Mouse (Mus musculus) kidney, postnatal 0 days (tissue): ENCODE measurements at regions not wholly inside any gene's neighbourhood (a gene's known extent, or its start where the extent isn't known, plus 50 kb on each side); places are given as distances from the start of the nearest gene placed in this dataset.
A peak's percentile ranks its signal among the peaks of the same experiment; 100 is the strongest.

Experiments
- ATAC-seq: fragments of 200-750 bp; cut with Nextera tagmentation; replicated peaks from 2 replicates; pipeline ENCODE4 v1.8.0; 2017; ENCODE audit warnings: low read depth, moderate number of reproducible peaks, moderate TSS enrichment, moderate library complexity; ENCODE audit not compliant: low FRiP score
- DNase-seq: peaks from one replicate; pipeline ENCODE4 v3.0.0-alpha.2; 2016; ENCODE audit warnings: low spot score
- H3K27ac ChIP-seq: fragments of 300-500 bp; sonication (generic); 2 replicates; pipeline ENCODE4 v1.5.1; 2014; ENCODE audit warnings: mild to moderate bottlenecking
- H3K27me3 ChIP-seq: fragments of 300-500 bp; sonication (generic); 2 replicates; pipeline ENCODE4 v1.6.1; 2014; ENCODE audit warnings: low read length, mixed read lengths; ENCODE audit not compliant: insufficient read depth
- H3K36me3 ChIP-seq: fragments of 300-500 bp; sonication (generic); 2 replicates; pipeline ENCODE4 v1.6.1; 2014; ENCODE audit warnings: low read length, mixed read lengths; ENCODE audit not compliant: insufficient read depth
- H3K4me1 ChIP-seq: fragments of 300-500 bp; sonication (generic); replicated peaks from 2 replicates; pipeline ENCODE4 v1.6.1; 2014; ENCODE audit warnings: antibody characterized with exemption, low read length, mixed read lengths; ENCODE audit not compliant: insufficient read depth
- H3K4me2 ChIP-seq: fragments of 300-500 bp; sonication (generic); 2 replicates; pipeline ENCODE4 v1.6.1; 2014; ENCODE audit warnings: mild to moderate bottlenecking, low read length, moderate library complexity, mixed read lengths
- H3K4me3 ChIP-seq: fragments of 300-500 bp; sonication (generic); replicated peaks from 2 replicates; pipeline ENCODE4 v1.5.1; 2014; ENCODE audit warnings: low read depth, low read length
- H3K9ac ChIP-seq: fragments of 300-500 bp; sonication (generic); 2 replicates; pipeline ENCODE4 v1.6.1; 2014; ENCODE audit warnings: low read depth, low read length
- H3K9me3 ChIP-seq: fragments of 300-500 bp; sonication (generic); replicated peaks from 2 replicates; pipeline ENCODE4 v1.6.1; 2016; ENCODE audit warnings: low read length, inconsistent platforms, mixed read lengths
- CTCF ChIP-seq: IDR thresholded peaks from 2 replicates; pipeline ENCODE4 v1.5.1; 2016; ENCODE audit warnings: antibody characterized with exemption, low read depth, mild to moderate bottlenecking, moderate library complexity
- WGBS: fragments of 180-500 bp; shearing (Covaris S2); extraction: QIAGEN DNeasy Blood & Tissue Kit; methylation state at CpG from one replicate; pipeline ENCODE4 v1.1.7; 2014; 5-methylcytosine and 5-hydroxymethylcytosine counted together

- Histone ChIP-seq H3K4me1 (no peaks in the 10 kb centered on the region), H3K9me3 (no peaks in the 10 kb centered on the region), H3K27me3 (no peaks in the 10 kb centered on the region), H3K4me2 (no peak overlapping the region), H3K4me3 (no peak overlapping the region), H3K36me3 (no peaks in the 10 kb centered on the region), H3K27ac (no peak overlapping the region), H3K9ac (no peak overlapping the region)
- TF ChIP-seq CTCF: no peak
- DNase-seq (no peak), ATAC-seq (no peak)
- WGBS: 63% methylated on average over 22 of the region's 22 CpGs
Measured at GRCm38 (mm10) chr10:111654364-111655226, 148.5 kb downstream of the Phlda1 start.

- DNase-seq (peak; percentile 29), ATAC-seq (no peak)
- Histone ChIP-seq H3K4me3 (no peak overlapping the region), H3K27me3 (no peaks in the 10 kb centered on the region), H3K4me1 (no peaks in the 10 kb centered on the region), H3K9me3 (no peaks in the 10 kb centered on the region), H3K9ac (no peak overlapping the region), H3K36me3 (no peaks in the 10 kb centered on the region), H3K27ac (no peak overlapping the region), H3K4me2 (peak overlapping the region; percentile 41)
- TF ChIP-seq CTCF: no peak
- 25% methylated on average over 9 of the region's 9 CpGs for WGBS
Measured at GRCm38 (mm10) chr10:111658828-111659227, 152.7 kb downstream of the Phlda1 start.

GRCm38 (mm10) chr10:111662665-111663064 is 156.6 kb downstream of the Phlda1 start:
- H3K36me3 ChIP-seq: no peaks in the 10 kb centered on the region

DNA sequence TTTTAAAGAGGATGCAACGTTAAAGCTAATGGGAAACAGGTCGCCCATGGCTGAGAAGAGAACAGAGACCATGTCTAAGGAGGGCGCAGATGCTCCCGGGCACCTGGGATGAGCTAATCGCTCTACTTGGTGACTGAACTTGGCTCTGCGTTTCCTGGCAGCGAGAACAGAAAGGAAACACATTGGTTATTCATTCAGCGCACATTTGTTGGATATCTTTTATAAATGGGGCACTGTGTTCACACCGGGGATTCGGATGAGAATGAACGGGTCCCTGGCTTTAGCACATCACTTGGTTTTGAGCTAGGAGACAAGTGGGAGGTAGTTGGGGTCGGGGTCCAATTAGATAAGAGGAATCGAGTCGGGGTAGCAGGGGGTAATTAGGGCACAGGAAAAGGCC is 159.7 kb downstream of the Phlda1 start:
- H3K9me3 ChIP-seq: no peaks in the 10 kb centered on the region
- 88% methylated on average over 14 of the region's 14 CpGs for WGBS
- no peak for ATAC-seq
- no peak overlapping the region for H3K4me2 ChIP-seq
- H3K27ac ChIP-seq: no peak overlapping the region
- no peaks in the 10 kb centered on the region; the same call in 1 of the 2 replicates for H3K4me1 ChIP-seq
- no peak overlapping the region for H3K9ac ChIP-seq
- no peaks in the 10 kb centered on the region for H3K36me3 ChIP-seq
- H3K27me3 ChIP-seq: no peaks in the 10 kb centered on the region
- no peak overlapping the region for H3K4me3 ChIP-seq
- no peak for DNase-seq
- TF ChIP-seq CTCF: no peak

More at GRCm38 (mm10) chr10:111662665-111663064, 156.6 kb downstream of the Phlda1 start:
- H3K4me2 ChIP-seq: no peak overlapping the region
- H3K4me3 ChIP-seq: no peak overlapping the region
- WGBS: 82% methylated on average over 1 of the region's 1 CpGs
- H3K27me3 ChIP-seq: no peaks in the 10 kb centered on the region
- TF ChIP-seq CTCF: no peak
- DNase-seq (no peak), ATAC-seq (no peak)
- H3K9ac ChIP-seq: no peak overlapping the region
- H3K27ac ChIP-seq: no peak overlapping the region
- H3K4me1 ChIP-seq: no peaks in the 10 kb centered on the region
- no peaks in the 10 kb centered on the region for H3K9me3 ChIP-seq

- Histone ChIP-seq H3K27ac (no peak overlapping the region), H3K4me2 (no peak overlapping the region), H3K9me3 (no peaks in the 10 kb centered on the region), H3K27me3 (no peaks in the 10 kb centered on the region), H3K9ac (no peak overlapping the region), H3K36me3 (no peaks in the 10 kb centered on the region), H3K4me1 (no peaks in the 10 kb centered on the region; the same call in 1 of the 2 replicates), H3K4me3 (no peak overlapping the region)
- no peak for TF ChIP-seq CTCF
- ATAC-seq (no peak), DNase-seq (no peak)
- 51% methylated on average over 13 of the region's 13 CpGs for WGBS
Measured at GRCm38 (mm10) chr10:111666963-111667362, 160.9 kb downstream of the Phlda1 start.

- no peaks in the 10 kb centered on the region for H3K9me3 ChIP-seq
- H3K27me3 ChIP-seq: no peaks in the 10 kb centered on the region
- no peak overlapping the region for H3K4me2 ChIP-seq
- H3K4me3 ChIP-seq: no peak overlapping the region
- ATAC-seq (no peak), DNase-seq (no peak)
- WGBS: 94% methylated on average over 1 of the region's 1 CpGs
- H3K36me3 ChIP-seq: no peaks in the 10 kb centered on the region
- H3K4me1 ChIP-seq: peaks cover 11% of the 10 kb centered on the region
- no peak overlapping the region for H3K27ac ChIP-seq
- no peak for TF ChIP-seq CTCF
- no peak overlapping the region for H3K9ac ChIP-seq
Measured at GRCm38 (mm10) chr10:111668639-111669038, 162.6 kb downstream of the Phlda1 start.
